Mouse (Mus musculus) liver, embryonic 13.5 days (tissue): ENCODE results near the gene Defb25. TPM values are rescaled to one million over a fixed set of nuclear protein-coding genes. Genes with fewer than 3 reads are reported as not detected.

Source experiments
- ATAC-seq: fragments of 200-750 bp; cut with Nextera tagmentation; 2 replicates; pipeline ENCODE4 v1.8.0; 2017; ENCODE audit warnings: low read depth, mild to moderate bottlenecking, moderate number of reproducible peaks, moderate library complexity
- DNase-seq: peaks from one replicate; pipeline ENCODE4 v3.0.0; 2022
- H3K27ac ChIP-seq: fragments of 300-500 bp; sonication (generic); 2 replicates; pipeline ENCODE4 v1.5.1; 2015; ENCODE audit warnings: moderate library complexity, mild to moderate bottlenecking, inconsistent platforms
- H3K27me3 ChIP-seq: fragments of 300-500 bp; sonication (generic); 2 replicates; pipeline ENCODE4 v1.6.1; 2015; ENCODE audit warnings: mild to moderate bottlenecking, inconsistent platforms
- H3K36me3 ChIP-seq: fragments of 300-500 bp; sonication (generic); 2 replicates; pipeline ENCODE4 v1.6.1; 2015; ENCODE audit warnings: mild to moderate bottlenecking, inconsistent platforms
- H3K4me1 ChIP-seq: fragments of 300-500 bp; sonication (generic); replicated peaks from 2 replicates; pipeline ENCODE4 v1.6.1; 2015; ENCODE audit warnings: inconsistent platforms
- H3K4me2 ChIP-seq: fragments of 300-500 bp; sonication (generic); 2 replicates; pipeline ENCODE4 v1.6.1; 2015; ENCODE audit warnings: inconsistent platforms, mild to moderate bottlenecking, moderate library complexity
- H3K4me3 ChIP-seq: fragments of 300-500 bp; sonication (generic); replicated peaks from 2 replicates; pipeline ENCODE4 v1.5.1; 2015; ENCODE audit warnings: mild to moderate bottlenecking, inconsistent platforms
- H3K9ac ChIP-seq: fragments of 300-500 bp; sonication (generic); 2 replicates; pipeline ENCODE4 v1.6.1; 2015; ENCODE audit warnings: mild to moderate bottlenecking, inconsistent platforms
- H3K9me3 ChIP-seq: fragments of 300-500 bp; sonication (generic); replicated peaks from 2 replicates; pipeline ENCODE4 v1.6.1; 2016; ENCODE audit warnings: inconsistent platforms
- WGBS: fragments of 180-500 bp; shearing (Covaris S2); methylation state at CpG from one replicate; pipeline ENCODE4 v1.1.7; 2015; ENCODE audit not compliant: insufficient replicate concordance; 5-methylcytosine and 5-hydroxymethylcytosine counted together
- polyA plus RNA-seq: library from polyadenylated mRNA; unstranded; fragments of >200 nt; fragmentation: Nextera tagmentation; extraction: Ambion mirVana; gene quantifications from 2 replicates; pipeline ENCODE4 v1.2.1, GENCODE M21; 2015

The Defb25 gene
- polyA plus RNA-seq, 1 experiment from 2014 or later, result not detected

GRCm38 (mm10) chr2:152652901-152653620 is 30.2 kb upstream of the Defb25 start:
- WGBS, result 47% methylated on average over 10 of the region's 10 CpGs
- no peaks in the 10 kb centered on the region for H3K9me3 ChIP-seq
- DNase-seq (no peak), ATAC-seq (no peak)
- no peak overlapping the region for H3K4me3 ChIP-seq
- no peak overlapping the region for H3K4me2 ChIP-seq
- H3K27ac ChIP-seq, result no peak overlapping the region
- H3K27me3 ChIP-seq, result no peaks in the 10 kb centered on the region
- no peaks in the 10 kb centered on the region for H3K36me3 ChIP-seq
- no peak overlapping the region for H3K9ac ChIP-seq
- H3K4me1 ChIP-seq, result 0 out of 2 replicates have a peak, but pooled peaks cover 4% of the 10 kb centered on the region

GRCm38 (mm10) chr2:152639406-152640113 is 16.7 kb upstream of the Defb25 start:
- H3K4me2 ChIP-seq, result no peak overlapping the region
- no peak overlapping the region for H3K9ac ChIP-seq
- DNase-seq (no peak), ATAC-seq (no peak)
- no peaks in the 10 kb centered on the region for H3K9me3 ChIP-seq
- peak overlapping the region; percentile 50; the same call in 1 of the 2 replicates for H3K27ac ChIP-seq
- no peaks in the 10 kb centered on the region for H3K4me1 ChIP-seq
- no peak overlapping the region for H3K4me3 ChIP-seq
- peaks cover 7% of the 10 kb centered on the region for H3K27me3 ChIP-seq
- 41% methylated on average over 11 of the region's 11 CpGs for WGBS
- H3K36me3 ChIP-seq, result no peaks in the 10 kb centered on the region

- DNase-seq (no peak), ATAC-seq (no peak)
- Histone ChIP-seq H3K9me3 (no peaks in the 10 kb centered on the region), H3K36me3 (no peaks in the 10 kb centered on the region), H3K27ac (0 out of 2 replicates have a peak overlapping the region, but pooled peaks have one; percentile 2), H3K4me1 (no peaks in the 10 kb centered on the region), H3K9ac (no peak overlapping the region), H3K4me2 (no peak overlapping the region), H3K4me3 (no peak overlapping the region), H3K27me3 (peaks cover 11% of the 10 kb centered on the region)
- WGBS, result 60% methylated on average over 6 of the region's 6 CpGs
Observed at GRCm38 (mm10) chr2:152638865-152639264, 16.0 kb upstream of the Defb25 start.

- no peak overlapping the region for H3K9ac ChIP-seq
- no peak overlapping the region for H3K27ac ChIP-seq
- H3K4me2 ChIP-seq, result no peak overlapping the region
- 74% methylated on average over 4 of the region's 4 CpGs for WGBS
- DNase-seq, result no peak
- H3K27me3 ChIP-seq, result peaks cover 18% of the 10 kb centered on the region
- no peak for ATAC-seq
- no peaks in the 10 kb centered on the region for H3K36me3 ChIP-seq
- no peak overlapping the region for H3K4me3 ChIP-seq
- no peaks in the 10 kb centered on the region for H3K4me1 ChIP-seq
- H3K9me3 ChIP-seq, result no peaks in the 10 kb centered on the region
Observed at GRCm38 (mm10) chr2:152637381-152637780, 14.5 kb upstream of the Defb25 start.

GRCm38 (mm10) chr2:152637006-152637322 is 14.1 kb upstream of the Defb25 start:
- no peak overlapping the region for H3K4me2 ChIP-seq
- H3K4me1 ChIP-seq, result no peaks in the 10 kb centered on the region
- peaks cover 18% of the 10 kb centered on the region for H3K27me3 ChIP-seq
- DNase-seq (no peak), ATAC-seq (no peak)
- H3K27ac ChIP-seq, result peak overlapping the region; percentile 55; the same call in 1 of the 2 replicates
- no peaks in the 10 kb centered on the region for H3K36me3 ChIP-seq
- H3K9ac ChIP-seq, result no peak overlapping the region
- H3K4me3 ChIP-seq, result no peak overlapping the region
- WGBS, result 57% methylated on average over 6 of the region's 6 CpGs
- H3K9me3 ChIP-seq, result no peaks in the 10 kb centered on the region

GRCm38 (mm10) chr2:152636246-152637005 is 13.6 kb upstream of the Defb25 start:
- no peaks in the 10 kb centered on the region for H3K9me3 ChIP-seq
- H3K27me3 ChIP-seq, result peaks cover 18% of the 10 kb centered on the region
- no peak for DNase-seq
- H3K4me1 ChIP-seq, result no peaks in the 10 kb centered on the region
- H3K4me3 ChIP-seq, result no peak overlapping the region
- H3K4me2 ChIP-seq, result no peak overlapping the region
- H3K27ac ChIP-seq, result peak overlapping the region; percentile 55
- ATAC-seq, result peak; percentile 39; the same call in 1 of the 2 replicates
- no peak overlapping the region for H3K9ac ChIP-seq
- no peaks in the 10 kb centered on the region for H3K36me3 ChIP-seq
- 42% methylated on average over 23 of the region's 23 CpGs for WGBS

GRCm38 (mm10) chr2:152634311-152634710 is 11.5 kb upstream of the Defb25 start:
- ATAC-seq, result no peak
- H3K27ac ChIP-seq, result no peak overlapping the region
- no peak overlapping the region for H3K9ac ChIP-seq
- peaks cover 28% of the 10 kb centered on the region for H3K27me3 ChIP-seq
- H3K36me3 ChIP-seq, result no peaks in the 10 kb centered on the region
- H3K4me2 ChIP-seq, result no peak overlapping the region
- no peak for DNase-seq
- no peaks in the 10 kb centered on the region for H3K9me3 ChIP-seq
- 68% methylated on average over 29 of the region's 29 CpGs for WGBS
- no peaks in the 10 kb centered on the region for H3K4me1 ChIP-seq
- H3K4me3 ChIP-seq, result no peak overlapping the region

GRCm38 (mm10) chr2:152633334-152633733 is 10.5 kb upstream of the Defb25 start:
- H3K36me3 ChIP-seq, result no peaks in the 10 kb centered on the region
- no peaks in the 10 kb centered on the region for H3K9me3 ChIP-seq
- H3K27ac ChIP-seq, result no peak overlapping the region
- no peaks in the 10 kb centered on the region for H3K4me1 ChIP-seq
- H3K4me3 ChIP-seq, result no peak overlapping the region
- no peak overlapping the region for H3K9ac ChIP-seq
- H3K4me2 ChIP-seq, result no peak overlapping the region
- DNase-seq (no peak), ATAC-seq (no peak)
- H3K27me3 ChIP-seq, result peaks cover 37% of the 10 kb centered on the region
- WGBS, result 38% methylated on average over 17 of the region's 17 CpGs

- Histone ChIP-seq H3K9me3 (no peaks in the 10 kb centered on the region), H3K36me3 (no peaks in the 10 kb centered on the region), H3K4me1 (peaks cover 5% of the 10 kb centered on the region; the same call in 1 of the 2 replicates), H3K27ac (no peak overlapping the region), H3K9ac (no peak overlapping the region), H3K27me3 (peaks cover 66% of the 10 kb centered on the region), H3K4me3 (no peak overlapping the region), H3K4me2 (no peak overlapping the region)
- no peak for ATAC-seq
- 64% methylated on average over 6 of the region's 6 CpGs for WGBS
- no peak for DNase-seq
Observed at GRCm38 (mm10) chr2:152629904-152630303, 7.1 kb upstream of the Defb25 start.

- H3K27ac ChIP-seq, result no peak overlapping the region
- H3K4me2 ChIP-seq, result no peak overlapping the region
- H3K4me3 ChIP-seq, result no peak overlapping the region
- H3K36me3 ChIP-seq, result no peaks in the 10 kb centered on the region
- no peak for ATAC-seq
- H3K9ac ChIP-seq, result no peak overlapping the region
- H3K27me3 ChIP-seq, result peaks cover 67% of the 10 kb centered on the region
- 44% methylated on average over 3 of the region's 3 CpGs for WGBS
- DNase-seq, result no peak
- H3K4me1 ChIP-seq, result peaks cover 5% of the 10 kb centered on the region; the same call in 1 of the 2 replicates
- no peaks in the 10 kb centered on the region for H3K9me3 ChIP-seq
Observed at GRCm38 (mm10) chr2:152629239-152629638, 6.4 kb upstream of the Defb25 start.

GRCm38 (mm10) chr2:152628066-152628465 is 5.2 kb upstream of the Defb25 start:
- no peak overlapping the region for H3K4me2 ChIP-seq
- DNase-seq (no peak), ATAC-seq (no peak)
- no peaks in the 10 kb centered on the region for H3K9me3 ChIP-seq
- WGBS, result 30% methylated on average over 17 of the region's 17 CpGs
- no peaks in the 10 kb centered on the region for H3K36me3 ChIP-seq
- peaks cover 5% of the 10 kb centered on the region; the same call in 1 of the 2 replicates for H3K4me1 ChIP-seq
- H3K27ac ChIP-seq, result no peak overlapping the region
- peaks cover 64% of the 10 kb centered on the region for H3K27me3 ChIP-seq
- no peak overlapping the region for H3K4me3 ChIP-seq
- H3K9ac ChIP-seq, result no peak overlapping the region
